Mouse (Mus musculus) effector memory CD4-positive, alpha-beta T cell, adult 5 months (primary cell): ENCODE measurements around the gene Capns2. TPM values are rescaled to one million over a fixed set of nuclear protein-coding genes. Genes with fewer than 3 reads are reported as not detected.

Source experiments
- polyA plus RNA-seq: library from polyadenylated mRNA; unstranded; fragments of 100-300 nt; shearing (Covaris generic); gene quantifications from one replicate; pipeline ENCODE4 v1.2.1, GENCODE M21; 2017

The Capns2 gene
- not detected for polyA plus RNA-seq

GRCm38 (mm10) chr8:92901107-92901506 lies at the start of gene Capns2:
Gene Capns2 (plus strand): TSS chr8:92901407.

GRCm38 (mm10) chr8:92855171-92855894 lies 45.9 kb upstream of the Capns2 start, which contains the start of gene Lpcat2:
Gene Lpcat2 (plus strand): TSS chr8:92855339.

Other genes starting within 250 kb of the Capns2 start
- not detected for gene Irx6, start 227.1 kb upstream of the Capns2 start, polyA plus RNA-seq
- gene Mmp2, start 74.1 kb upstream of the Capns2 start, polyA plus RNA-seq: not detected
- gene Lpcat2, start 46.1 kb upstream of the Capns2 start, polyA plus RNA-seq: not detected
- not detected for gene Slc6a2, start 58.7 kb downstream of the Capns2 start, polyA plus RNA-seq
- not detected for gene Ces1a, start 146.8 kb downstream of the Capns2 start, polyA plus RNA-seq
- not detected for gene Ces1b, start 178.6 kb downstream of the Capns2 start, polyA plus RNA-seq
- gene Ces1c, start 229.9 kb downstream of the Capns2 start, polyA plus RNA-seq: not detected